Mouse (Mus musculus) midbrain, embryonic 16.5 days (tissue): ENCODE measurements around the gene Grem2. TPM values are rescaled to one million over a fixed set of nuclear protein-coding genes. Genes with fewer than 3 reads are reported as not detected.

Experiments
- ATAC-seq: fragments of 200-750 bp; cut with Nextera tagmentation; 2 replicates; pipeline ENCODE4 v1.8.0; 2017; ENCODE audit warnings: moderate TSS enrichment
- H3K27ac ChIP-seq: fragments of 300-500 bp; sonication (generic); 2 replicates; pipeline ENCODE4 v1.5.1; 2014; ENCODE audit warnings: mild to moderate bottlenecking, low read length, mixed read lengths
- H3K27me3 ChIP-seq: fragments of 300-500 bp; sonication (generic); 2 replicates; pipeline ENCODE4 v1.6.1; 2014; ENCODE audit warnings: low read depth, low read length, mixed read lengths; ENCODE audit not compliant: control insufficient read depth, insufficient read depth
- H3K36me3 ChIP-seq: fragments of 300-500 bp; sonication (generic); 2 replicates; pipeline ENCODE4 v1.6.1; 2014; ENCODE audit warnings: mild to moderate bottlenecking, low read length, moderate library complexity, mixed read lengths; ENCODE audit not compliant: control insufficient read depth, insufficient read depth
- H3K4me1 ChIP-seq: fragments of 300-500 bp; sonication (generic); 2 replicates; pipeline ENCODE4 v1.6.1; 2014; ENCODE audit warnings: mild to moderate bottlenecking, low read length, mixed read lengths; ENCODE audit not compliant: control insufficient read depth, insufficient read depth
- H3K4me2 ChIP-seq: fragments of 300-500 bp; sonication (generic); 2 replicates; pipeline ENCODE4 v1.6.1; 2014; ENCODE audit warnings: mild to moderate bottlenecking, low read length, mixed read lengths
- H3K4me3 ChIP-seq: fragments of 300-500 bp; sonication (generic); 2 replicates; pipeline ENCODE4 v1.5.1; 2014; ENCODE audit warnings: low read depth, mild to moderate bottlenecking, low read length, moderate library complexity, mixed read lengths
- H3K9ac ChIP-seq: fragments of 300-500 bp; sonication (generic); 2 replicates; pipeline ENCODE4 v1.6.1; 2014; ENCODE audit warnings: low read depth, low read length, mixed read lengths
- H3K9me3 ChIP-seq: fragments of 300-500 bp; sonication (generic); replicated peaks from 2 replicates; pipeline ENCODE4 v1.6.1; 2014; ENCODE audit warnings: mild to moderate bottlenecking, low read length, mixed read lengths; ENCODE audit not compliant: control insufficient read depth, poor library complexity, severe bottlenecking
- WGBS: fragments of 180-500 bp; shearing (Covaris S2); extraction: QIAGEN DNeasy Blood & Tissue Kit; methylation state at CpG from one replicate; pipeline ENCODE4 v1.1.7; 2014; 5-methylcytosine and 5-hydroxymethylcytosine counted together
- polyA plus RNA-seq: library from polyadenylated mRNA; unstranded; fragments of >200 nt; fragmentation: Nextera tagmentation; extraction: Ambion mirVana; gene quantifications from 2 replicates; pipeline ENCODE4 v1.2.1, GENCODE M21; 2015

Gene Grem2
- polyA plus RNA-seq, 1 experiment from 2014 or later, result 2.5 TPM

- Histone ChIP-seq H3K4me1 (no peaks in the 10 kb centered on the region), H3K4me3 (no peak overlapping the region), H3K9ac (no peak overlapping the region), H3K4me2 (no peak overlapping the region), H3K27ac (no peak overlapping the region), H3K27me3 (no peaks in the 10 kb centered on the region), H3K9me3 (no peaks in the 10 kb centered on the region), H3K36me3 (peaks cover 3% of the 10 kb centered on the region; the same call in 1 of the 2 replicates)
- 96% methylated on average over 23 of the region's 23 CpGs for WGBS
- ATAC-seq, result no peak
Measured at GRCm38 (mm10) chr1:174836861-174837260, 84.8 kb downstream of the Grem2 start.

DNA sequence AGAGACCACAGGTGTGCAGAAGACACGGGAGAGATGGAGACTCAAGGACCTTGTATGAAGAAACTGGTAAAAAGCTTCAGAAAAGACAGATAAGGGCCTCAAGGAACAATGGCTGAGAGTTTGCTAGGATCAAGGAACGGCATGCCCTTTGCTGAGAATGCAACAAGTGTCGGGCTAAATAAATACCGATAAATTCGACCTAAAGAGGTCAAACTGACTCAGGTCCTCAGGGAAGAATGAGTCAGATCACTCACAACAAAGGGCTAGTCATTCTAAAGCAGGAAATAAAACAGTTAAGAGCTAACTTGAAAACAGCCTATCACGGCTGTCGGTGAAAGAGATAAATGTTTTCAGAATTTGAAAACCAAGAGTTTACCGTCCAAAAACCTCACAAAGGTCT, 95.1 kb downstream of the Grem2 start:
- ATAC-seq, result no peak
- no peaks in the 10 kb centered on the region for H3K27me3 ChIP-seq
- H3K9ac ChIP-seq, result no peak overlapping the region
- no peaks in the 10 kb centered on the region for H3K4me1 ChIP-seq
- no peak overlapping the region for H3K4me3 ChIP-seq
- no peaks in the 10 kb centered on the region for H3K36me3 ChIP-seq
- no peak overlapping the region for H3K27ac ChIP-seq
- no peaks in the 10 kb centered on the region for H3K9me3 ChIP-seq
- WGBS, result 72% methylated on average over 8 of the region's 8 CpGs
- no peak overlapping the region for H3K4me2 ChIP-seq

DNA sequence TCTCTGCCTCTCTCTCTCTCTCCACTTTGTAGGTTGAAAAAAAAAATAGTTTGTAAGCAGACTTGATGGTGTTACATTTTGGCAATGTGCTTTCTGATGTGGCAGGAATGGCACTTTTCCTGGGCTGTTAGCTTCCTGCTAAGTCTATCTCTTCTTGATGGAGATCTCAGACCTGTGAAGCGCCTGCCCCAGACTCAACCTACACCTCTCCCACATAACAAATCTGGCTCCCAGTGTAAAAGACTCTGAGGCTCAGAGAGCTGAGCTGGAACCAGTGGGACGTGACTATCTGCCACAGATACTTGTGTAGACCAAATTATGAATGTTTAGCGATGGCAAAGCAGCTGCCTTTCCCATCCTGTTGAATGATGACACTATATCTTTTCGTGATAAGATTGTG, 109.8 kb downstream of the Grem2 start:
- H3K27me3 ChIP-seq, result no peaks in the 10 kb centered on the region
- H3K9ac ChIP-seq, result no peak overlapping the region
- H3K27ac ChIP-seq, result no peak overlapping the region
- ATAC-seq, result no peak
- H3K9me3 ChIP-seq, result no peaks in the 10 kb centered on the region
- 88% methylated on average over 4 of the region's 4 CpGs for WGBS
- no peaks in the 10 kb centered on the region for H3K36me3 ChIP-seq
- H3K4me1 ChIP-seq, result no peaks in the 10 kb centered on the region
- no peak overlapping the region for H3K4me3 ChIP-seq
- no peak overlapping the region for H3K4me2 ChIP-seq

DNA sequence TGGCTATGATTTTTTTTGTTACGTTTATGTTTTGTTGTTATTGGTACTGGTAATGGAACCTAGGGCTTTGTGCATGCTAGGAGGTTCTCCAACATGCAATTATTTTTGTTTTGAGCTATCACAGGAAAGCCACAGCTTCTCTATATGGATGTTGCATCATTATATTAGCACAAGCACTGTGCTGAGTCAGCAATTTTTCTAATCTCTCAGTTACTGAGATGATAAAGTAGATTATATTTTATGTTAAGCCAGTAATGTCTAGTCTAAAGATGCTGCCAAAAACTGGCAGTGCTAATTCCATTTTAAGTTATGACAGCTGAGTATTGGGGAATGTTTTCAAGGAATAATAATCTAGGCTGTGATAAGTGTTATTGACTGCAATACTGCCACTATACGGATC, 133.0 kb downstream of the Grem2 start:
- H3K9me3 ChIP-seq, result no peaks in the 10 kb centered on the region
- H3K36me3 ChIP-seq, result no peaks in the 10 kb centered on the region
- WGBS, result 95% methylated on average over 2 of the region's 2 CpGs
- no peaks in the 10 kb centered on the region for H3K27me3 ChIP-seq
- H3K4me2 ChIP-seq, result no peak overlapping the region
- ATAC-seq, result no peak
- H3K27ac ChIP-seq, result no peak overlapping the region
- H3K9ac ChIP-seq, result no peak overlapping the region
- no peak overlapping the region for H3K4me3 ChIP-seq
- H3K4me1 ChIP-seq, result no peaks in the 10 kb centered on the region
